Mouse (Mus musculus) kidney, adult 2 months (tissue): Measurements from ENCODE around the gene Apex2.

ENCODE experiments used
- CTCF ChIP-seq: fragments of 200-500 bp; conservative IDR thresholded peaks from 2 replicates; pipeline ENCODE4 v1.5.1; 2011; ENCODE audit warnings: low read depth, mild to moderate bottlenecking, control low read depth, low read length, moderate library complexity, mixed read lengths; ENCODE audit not compliant: insufficient read depth, insufficient read length
- POLR2A ChIP-seq: fragments of 200-500 bp; IDR thresholded peaks from one replicate; pipeline ENCODE4 v1.6.1; 2011; ENCODE audit warnings: low read depth, low read length, control low read depth

- no peak for TF ChIP-seq POLR2A
- TF ChIP-seq CTCF, result no peak
These were observed 118.3 kb downstream of the Apex2 start for GRCm38 (mm10) chrX:150471416-150471815.
